Mouse (Mus musculus): ENCODE data around the gene Tectb.

Gene Tectb

DNA sequence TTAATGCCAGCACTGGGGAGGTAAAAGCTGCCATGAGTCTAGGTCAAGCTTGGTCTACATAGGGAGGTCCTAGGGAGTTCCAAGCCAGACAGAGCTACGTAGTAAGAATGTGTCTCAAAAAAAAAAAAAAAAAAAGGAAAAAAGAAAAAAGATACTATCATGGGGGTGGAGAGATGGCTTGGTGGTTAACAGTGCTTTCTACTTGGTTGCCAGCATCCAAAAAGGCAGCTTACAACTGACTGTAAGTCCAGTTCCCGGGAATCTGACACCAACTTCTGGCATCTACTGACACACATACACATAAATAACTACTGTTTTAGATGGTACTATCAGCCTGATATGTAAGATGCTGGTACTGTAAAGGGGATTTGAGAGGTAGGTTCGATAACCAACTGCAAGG lies 28.6 kb downstream of the Tectb start:
- no peak for DNase-seq (ENCODE audit: low spot score)

DNA sequence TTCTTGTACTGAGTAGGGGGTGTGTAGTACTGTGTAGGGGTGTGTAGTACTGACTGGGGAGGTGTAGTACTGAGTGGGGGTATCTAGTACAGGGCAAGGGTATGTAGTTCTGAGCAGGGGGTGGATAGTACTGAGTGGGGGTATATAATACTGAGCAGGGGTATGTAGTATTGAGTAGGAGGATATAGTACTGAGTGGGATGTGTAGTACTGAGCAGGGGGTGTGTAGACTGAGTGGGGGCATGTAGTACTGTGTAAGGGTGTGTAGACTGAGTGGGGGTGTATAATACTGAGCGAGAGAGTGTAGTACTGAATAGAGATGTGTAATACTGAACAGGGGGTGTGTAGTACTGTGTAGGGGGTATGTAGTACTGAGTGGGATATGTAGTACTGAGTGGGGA lies 31.2 kb downstream of the Tectb start:
- no peak for DNase-seq (ENCODE audit: low spot score)

DNA sequence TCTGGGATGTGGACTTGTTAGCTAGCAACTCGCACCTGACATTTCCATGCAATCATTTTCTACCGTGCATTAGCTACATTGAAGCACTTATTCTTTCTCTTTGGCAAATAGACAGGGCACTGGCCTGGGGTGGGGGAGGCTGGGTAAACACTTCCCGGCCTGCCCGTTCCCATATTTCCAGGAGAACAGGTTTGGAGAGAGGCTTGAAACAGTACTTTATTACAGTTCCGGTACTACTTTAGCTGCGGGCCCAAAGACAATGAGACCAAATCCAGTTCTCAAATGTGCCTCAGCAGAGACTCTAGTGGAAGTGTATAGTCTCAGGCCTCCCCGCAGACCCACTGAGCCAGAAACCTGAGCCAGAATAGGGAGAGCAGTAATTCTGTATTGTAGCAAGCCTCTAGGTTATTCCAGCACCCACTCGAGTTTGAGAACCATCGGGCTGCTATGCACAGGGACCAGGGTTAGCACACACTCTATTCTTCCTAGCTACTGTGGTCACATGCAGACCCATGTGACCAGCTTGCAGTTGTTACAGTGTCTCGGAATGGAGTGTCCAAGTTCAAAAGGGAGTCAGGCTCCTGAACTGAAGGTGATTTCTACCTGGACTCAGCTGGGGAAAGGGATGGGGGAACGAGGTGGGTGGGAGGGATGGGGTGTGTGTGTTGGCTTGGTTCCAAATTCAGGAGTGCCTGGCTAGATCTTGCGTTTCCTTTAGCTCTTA lies 33.2 kb downstream of the Tectb start:
- no peak for DNase-seq (ENCODE audit: low spot score)

DNA sequence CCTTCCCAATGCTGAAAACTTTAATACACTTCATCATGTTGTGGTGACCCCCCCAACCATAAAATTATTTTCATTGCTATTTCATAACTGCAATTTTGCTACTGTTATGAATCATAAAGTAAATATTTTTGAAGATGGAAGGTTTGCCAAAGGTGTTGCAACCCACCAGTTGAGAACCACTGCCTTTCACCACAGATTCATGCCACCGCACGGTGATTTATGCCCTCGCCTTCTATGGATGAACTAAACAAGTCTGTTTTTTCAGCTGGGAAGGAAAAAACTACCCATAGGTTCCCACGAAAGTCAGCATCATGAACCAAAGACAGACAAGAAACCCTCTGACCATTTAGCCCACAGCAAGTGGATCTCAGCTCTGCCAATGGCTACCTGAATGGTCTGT lies 36.3 kb downstream of the Tectb start:
- DNase-seq (ENCODE audit: low spot score): peak; percentile 9

DNA sequence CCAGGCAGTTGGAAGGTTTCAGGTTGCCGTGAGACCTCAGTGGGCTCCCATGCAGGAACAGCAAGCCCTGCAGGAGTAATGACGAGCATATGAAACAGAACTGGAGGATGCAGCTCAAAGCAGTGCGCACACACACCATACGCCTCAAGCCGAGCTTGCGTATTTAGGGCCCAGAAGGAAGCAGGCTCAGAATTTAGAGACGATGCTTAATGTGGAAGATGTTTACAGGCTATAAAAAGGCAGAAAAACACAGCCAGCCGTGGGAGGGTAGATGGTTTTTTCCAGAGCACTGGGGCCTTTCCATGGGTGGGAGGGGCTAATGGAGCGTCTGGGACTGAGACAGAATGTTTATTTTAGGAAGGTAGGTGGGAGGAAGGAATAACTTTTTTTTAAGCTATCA lies 36.8 kb downstream of the Tectb start:
- DNase-seq (ENCODE audit: low spot score): no peak

DNA sequence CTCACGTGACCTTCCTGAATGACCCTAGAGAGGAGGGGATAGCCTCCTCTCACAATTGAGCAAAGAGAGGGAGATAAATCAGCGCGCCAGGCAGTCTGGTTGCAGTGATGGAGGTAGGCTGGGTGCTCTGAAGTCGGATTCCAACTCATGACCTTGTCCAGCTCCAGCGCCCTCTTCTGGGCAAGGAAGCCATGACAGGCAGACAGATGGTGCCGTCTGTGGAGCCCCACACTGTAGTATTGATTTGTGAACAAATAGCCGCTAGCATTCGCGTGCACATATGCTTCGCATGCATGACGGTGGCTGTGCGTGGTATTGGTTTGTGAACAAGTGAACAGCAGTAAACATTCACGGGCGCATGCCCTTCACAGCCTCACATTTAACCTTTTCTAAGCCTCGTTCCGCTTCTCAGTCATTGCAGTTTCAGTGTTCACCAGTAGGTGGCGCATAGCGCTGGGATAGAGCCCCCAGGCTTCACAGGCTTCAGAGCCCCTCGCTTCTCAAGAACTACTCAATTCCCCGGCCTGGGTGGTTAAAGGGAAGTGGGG lies 37.7 kb downstream of the Tectb start:
- peak; percentile 77 for DNase-seq (ENCODE audit: low spot score)

DNA sequence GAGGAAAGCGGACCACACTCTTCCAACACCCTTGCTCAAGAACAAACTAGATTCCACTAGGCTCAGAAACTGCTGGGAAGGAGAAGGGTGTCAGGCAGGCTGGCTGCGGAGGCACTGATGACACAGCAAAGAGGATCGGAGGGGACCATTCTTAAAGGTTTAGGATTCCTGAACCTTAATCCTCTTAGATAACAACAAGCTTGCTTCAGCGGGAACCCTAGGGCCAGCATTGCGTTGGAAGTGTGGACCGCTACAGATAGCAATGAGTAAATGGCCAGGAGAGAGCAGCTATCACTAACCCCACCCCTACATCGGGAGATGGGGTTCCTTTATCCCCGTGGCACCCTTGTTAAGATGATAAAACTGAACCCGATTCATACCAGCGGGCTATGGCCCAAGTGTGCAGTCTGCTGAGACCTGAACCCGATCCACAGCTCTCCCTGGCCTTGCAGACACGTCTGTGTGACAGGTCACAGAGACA lies 38.2 kb downstream of the Tectb start:
- no peak for DNase-seq (ENCODE audit: low spot score)

DNA sequence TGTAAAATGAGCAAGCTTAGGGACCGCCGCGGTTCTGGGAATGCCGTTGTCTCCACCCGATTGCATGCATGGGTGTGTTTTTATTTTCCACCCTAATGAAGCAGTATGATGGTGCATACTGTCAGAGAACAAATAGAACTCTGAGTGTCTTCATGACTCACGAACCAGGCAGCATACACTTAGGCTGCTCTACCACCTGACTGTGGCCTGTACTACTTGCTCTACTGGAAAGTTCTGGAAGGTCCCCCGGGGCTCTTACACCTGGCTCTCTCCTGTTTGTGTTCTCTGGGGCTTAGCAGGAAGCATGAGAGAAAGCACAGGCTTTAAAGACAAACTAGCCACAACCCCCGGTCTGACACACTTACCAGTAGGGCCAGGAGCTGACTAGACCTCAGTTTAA lies 38.8 kb downstream of the Tectb start:
- peak; percentile 16 for DNase-seq (ENCODE audit: low spot score)

DNA sequence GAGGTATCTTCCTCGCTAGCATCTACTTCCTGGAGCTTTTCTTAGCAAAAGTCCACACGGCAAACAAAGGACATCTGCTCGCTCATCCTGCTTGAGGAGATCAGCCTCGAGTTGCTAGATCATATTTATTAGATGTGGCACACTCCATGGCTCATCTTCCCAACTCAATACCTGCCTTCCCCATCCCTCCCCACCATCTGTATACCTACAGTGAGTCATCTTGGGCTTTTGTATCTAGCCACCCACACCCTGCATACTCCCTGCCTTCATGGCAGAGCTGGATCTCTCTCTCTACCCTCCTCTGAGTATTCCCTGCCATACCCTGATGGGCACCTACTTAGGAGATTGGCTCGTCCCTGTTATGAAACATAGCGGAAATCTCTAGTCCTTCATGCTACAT lies 40.7 kb downstream of the Tectb start:
- DNase-seq (ENCODE audit: low spot score): no peak

DNA sequence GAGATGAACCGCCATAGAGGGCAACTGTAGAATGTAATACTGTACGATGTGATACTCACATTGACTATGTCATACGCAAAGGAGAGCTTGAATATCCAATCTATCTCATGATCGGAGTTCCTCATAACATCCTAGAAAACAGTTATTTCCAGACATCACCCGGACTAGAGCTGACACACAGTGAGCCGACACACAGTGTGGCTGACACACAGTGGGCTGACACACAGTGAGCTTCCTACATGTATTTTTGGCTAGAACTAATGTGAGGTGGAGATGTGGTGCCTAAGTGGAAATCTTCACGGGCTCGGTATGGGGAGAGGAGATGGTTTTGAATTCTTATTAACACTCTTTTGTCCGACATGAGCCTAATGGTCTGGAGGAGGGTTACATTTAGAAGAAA lies 41.7 kb downstream of the Tectb start:
- no peak for DNase-seq (ENCODE audit: low spot score)

DNA sequence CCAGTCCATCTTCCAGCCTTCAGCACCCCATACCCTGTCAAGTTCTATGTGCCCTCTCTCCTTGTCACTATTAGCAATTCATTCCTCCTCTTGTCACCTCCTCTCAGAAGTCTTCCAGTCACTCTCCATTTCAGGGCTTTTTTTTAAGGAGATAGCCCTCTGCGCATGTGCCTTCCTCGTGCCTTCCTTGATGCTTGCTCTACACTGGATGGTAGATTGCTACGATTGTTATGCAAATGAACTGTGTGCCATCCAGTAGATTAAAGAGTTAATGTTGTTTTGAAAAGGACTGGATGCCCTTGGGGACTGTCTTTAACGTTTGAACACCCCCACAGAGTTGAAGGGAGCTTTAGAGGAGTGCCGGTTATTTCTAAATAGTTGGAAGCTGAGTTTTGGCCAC lies 46.1 kb downstream of the Tectb start:
- no peak for DNase-seq (ENCODE audit: low spot score)

DNA sequence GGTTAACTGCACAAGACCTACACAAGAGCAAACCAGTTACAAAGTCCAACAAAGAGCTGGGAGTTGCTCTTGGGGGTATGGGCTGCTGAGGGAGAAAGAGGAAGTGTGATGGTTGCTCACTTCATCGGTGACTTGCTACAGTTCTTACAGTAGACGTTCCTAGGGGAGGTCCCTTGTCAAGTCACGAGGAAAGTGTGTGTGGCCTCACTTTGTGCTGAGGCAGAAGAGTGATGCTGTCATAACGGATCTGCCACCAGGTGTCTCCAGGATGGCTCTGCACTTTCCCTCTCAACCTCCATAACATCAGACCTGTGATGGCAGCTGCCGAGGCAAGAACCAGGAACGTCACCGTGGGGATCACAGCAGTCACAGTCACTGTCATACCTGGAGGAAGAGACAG lies 46.6 kb downstream of the Tectb start:
- DNase-seq (ENCODE audit: low spot score): no peak

DNA sequence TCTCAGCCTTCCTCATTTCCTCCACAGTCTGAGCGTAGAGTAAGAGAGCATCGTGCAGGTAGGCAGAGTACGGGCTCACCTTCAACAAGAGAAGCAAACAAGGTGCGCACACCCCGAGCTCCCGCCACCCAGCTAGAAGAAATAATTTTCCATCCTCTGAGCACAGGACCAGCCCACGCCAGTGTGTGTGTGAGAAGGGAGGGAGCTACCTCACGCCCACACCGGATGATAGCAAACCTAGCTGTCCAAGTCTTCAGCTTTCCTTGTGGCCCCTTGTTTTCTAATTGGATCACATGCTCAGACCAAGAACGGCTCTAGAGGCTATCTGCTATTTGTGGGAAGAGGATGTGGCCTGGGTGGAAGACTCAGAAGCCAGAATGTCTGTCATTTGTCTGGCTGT lies 50.5 kb downstream of the Tectb start:
- DNase-seq (ENCODE audit: low spot score): no peak

DNA sequence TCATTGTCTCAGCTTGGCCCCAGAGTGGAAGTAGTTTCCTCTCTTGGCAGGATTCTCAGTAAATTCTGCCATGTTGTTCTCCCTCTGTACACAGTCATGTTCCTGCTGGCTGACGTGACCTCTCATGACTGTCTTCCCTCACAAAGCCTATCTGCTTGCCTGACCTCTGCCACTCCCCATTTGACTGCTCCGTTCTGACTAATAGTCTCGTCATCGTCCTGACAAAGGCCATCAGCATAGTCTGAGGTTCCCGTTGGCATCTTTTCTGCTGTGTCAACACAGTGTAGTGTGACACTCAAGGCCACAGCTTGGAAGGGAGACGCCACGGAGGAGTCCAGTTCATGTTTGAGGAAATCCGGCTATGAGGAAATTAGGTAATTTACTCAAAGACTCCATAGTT lies 51.6 kb downstream of the Tectb start:
- DNase-seq (ENCODE audit: low spot score): no peak

DNA sequence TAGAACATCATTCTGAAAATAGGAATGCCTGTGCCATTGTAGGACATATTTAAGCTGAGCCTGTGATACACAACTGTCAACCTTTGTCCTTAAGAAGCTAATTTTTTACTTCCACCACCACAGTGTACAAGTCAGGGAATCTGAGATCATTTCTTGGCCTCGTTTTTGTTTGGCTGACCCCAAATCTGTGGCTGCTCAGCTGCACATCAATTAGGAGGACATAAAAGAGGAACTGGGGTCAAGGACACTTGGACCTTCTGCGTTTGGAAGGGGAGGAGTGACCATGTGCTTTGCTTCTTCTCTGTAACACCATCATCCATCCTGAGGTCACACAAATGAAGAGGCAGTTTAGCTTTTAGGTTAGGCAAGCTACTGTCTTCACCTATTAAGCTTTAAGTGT lies 55.5 kb downstream of the Tectb start:
- no peak for DNase-seq (ENCODE audit: low spot score)

DNA sequence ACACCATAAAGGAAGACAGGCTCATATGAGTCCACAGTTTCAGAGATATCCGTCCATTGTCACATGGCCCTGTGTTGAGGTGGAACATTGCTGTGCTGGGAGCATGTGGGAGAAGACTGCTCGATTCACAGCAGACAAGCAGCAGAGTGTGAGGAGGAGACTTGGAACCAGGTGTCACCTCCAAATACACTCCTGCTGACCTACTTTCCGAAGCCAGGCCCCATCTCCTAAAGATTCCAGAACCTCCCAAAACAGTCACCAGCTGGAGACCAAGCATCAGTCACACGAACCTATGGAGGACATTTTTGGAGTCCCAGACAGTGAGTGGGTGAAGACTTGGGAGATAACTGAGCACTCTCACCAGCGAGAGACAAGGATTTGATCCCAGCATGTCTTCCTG lies 56.0 kb downstream of the Tectb start:
- no peak for DNase-seq (ENCODE audit: low spot score)

DNA sequence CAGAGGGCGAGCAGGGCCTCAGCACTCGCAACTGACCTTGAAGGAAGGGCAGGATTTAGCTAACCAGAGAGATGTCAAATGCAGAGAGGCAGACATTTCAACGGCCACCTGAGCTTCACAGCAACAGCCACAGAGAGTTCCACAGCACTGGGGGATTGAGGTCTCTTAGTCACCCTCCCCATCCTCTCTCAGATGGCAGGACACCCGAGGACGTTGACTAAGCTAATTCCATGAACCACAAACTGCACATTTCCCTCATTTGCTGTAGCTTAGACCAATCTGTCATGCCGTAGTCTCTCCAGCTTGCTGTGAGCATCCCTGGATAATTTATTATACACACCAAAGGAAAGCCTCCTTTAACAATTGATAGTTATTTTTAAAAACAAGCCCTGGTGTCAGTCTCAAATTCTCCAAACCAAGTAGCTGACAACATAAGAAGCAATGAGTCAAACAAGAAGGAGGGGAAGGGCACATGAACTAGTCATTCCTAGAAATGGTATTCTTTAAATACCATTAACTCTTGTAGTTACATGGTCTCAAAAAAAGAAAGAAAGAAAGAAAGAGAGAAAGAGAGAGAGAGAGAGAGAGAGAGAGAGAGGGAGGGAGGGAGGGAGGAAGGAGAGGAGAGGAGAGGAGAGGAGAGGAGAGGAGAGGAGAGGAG lies 59.4 kb downstream of the Tectb start:
- DNase-seq (ENCODE audit: low spot score): no peak

DNA sequence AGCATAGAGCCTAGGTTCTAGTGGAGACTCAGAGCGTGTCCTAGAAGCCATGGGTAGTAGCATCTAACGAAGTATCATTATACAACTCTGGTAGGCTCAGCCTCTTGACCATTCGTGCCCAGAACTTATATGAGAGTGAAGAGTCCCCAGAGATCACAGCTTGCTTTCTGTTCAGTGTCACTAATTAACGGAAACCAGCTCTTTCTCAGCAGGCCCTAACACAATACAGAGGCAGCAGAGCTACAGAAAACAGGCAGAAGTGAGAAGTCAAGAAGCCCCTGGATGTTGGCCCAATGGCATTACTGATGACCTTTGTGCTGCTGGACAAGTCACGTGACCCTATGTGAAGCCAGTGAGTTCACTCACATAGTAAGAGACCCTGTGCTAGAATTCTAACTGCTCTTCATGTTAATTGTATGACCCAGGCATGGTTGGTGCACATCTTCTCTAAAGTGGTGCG lies 60.7 kb downstream of the Tectb start, which contains the start of gene Gucy2g:
TSS of gene Gucy2g (minus strand) at position 51 of the 460 bp plus-strand sequence.
- no peak for DNase-seq (ENCODE audit: low spot score)

DNA sequence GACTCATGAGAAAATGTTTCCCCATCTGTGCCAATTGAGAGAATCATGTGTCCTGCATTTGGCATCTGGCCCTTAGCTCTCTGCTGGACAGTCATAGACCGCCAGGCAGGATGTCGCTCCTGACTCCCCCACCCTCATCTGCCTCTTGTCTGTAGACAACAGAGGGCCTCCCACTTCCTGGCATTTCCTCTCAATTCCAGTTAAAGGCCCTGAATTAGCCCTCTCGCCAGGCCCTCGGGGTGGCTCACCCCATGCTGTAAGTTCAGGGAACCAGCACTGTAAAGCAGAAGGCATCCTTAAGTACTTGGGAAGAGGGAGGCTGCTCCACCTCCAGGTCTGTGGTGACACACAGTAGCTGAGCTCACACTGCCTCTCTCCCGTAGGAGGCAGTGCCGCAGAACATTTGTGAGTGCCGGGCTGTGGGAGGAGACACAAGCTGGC lies 64.3 kb downstream of the Tectb start:
- DNase-seq (ENCODE audit: low spot score): no peak

All from urinary bladder, postnatal 25 days (tissue).